Mouse (Mus musculus): ENCODE measurements around the gene Ier2.
A peak's percentile ranks its signal among the peaks of the same experiment; 100 is the strongest.

The Ier2 gene

GRCm38 (mm10) chr8:84662581-84663065 is at the start of gene Ier2:
TSS of gene Ier2 (minus strand) at chr8:84662852.
- DNase-seq = peak; percentile 96

- no peak for DNase-seq
These were observed 49.5 kb upstream of the Ier2 start for GRCm38 (mm10) chr8:84711933-84712758.

GRCm38 (mm10) chr8:84711312-84711711 is 48.7 kb upstream of the Ier2 start:
- DNase-seq = no peak

GRCm38 (mm10) chr8:84709931-84710330 is 47.3 kb upstream of the Ier2 start:
- no peak for DNase-seq

GRCm38 (mm10) chr8:84708774-84709475 is 46.3 kb upstream of the Ier2 start:
- DNase-seq = peak; percentile 89

GRCm38 (mm10) chr8:84708071-84708541 is 45.5 kb upstream of the Ier2 start:
- DNase-seq = no peak

- no peak for DNase-seq
These were observed 44.7 kb upstream of the Ier2 start for GRCm38 (mm10) chr8:84707267-84707883.

- DNase-seq = no peak
These were observed 44.1 kb upstream of the Ier2 start for GRCm38 (mm10) chr8:84706610-84707266.

- no peak for DNase-seq
These were observed 43.3 kb upstream of the Ier2 start for GRCm38 (mm10) chr8:84705960-84706359.

- no peak for DNase-seq
These were observed 42.5 kb upstream of the Ier2 start for GRCm38 (mm10) chr8:84704867-84705831.

GRCm38 (mm10) chr8:84704356-84704755 is 41.7 kb upstream of the Ier2 start:
- peak; percentile 77 for DNase-seq

- DNase-seq = no peak
These were observed 41.0 kb upstream of the Ier2 start for GRCm38 (mm10) chr8:84703466-84704249.

GRCm38 (mm10) chr8:84702963-84703465 is 40.4 kb upstream of the Ier2 start:
- DNase-seq = no peak

- no peak for DNase-seq
These were observed 39.9 kb upstream of the Ier2 start for GRCm38 (mm10) chr8:84702561-84702960.

GRCm38 (mm10) chr8:84700941-84701911 is 38.6 kb upstream of the Ier2 start, which contains the start of gene Lyl1:
TSS of gene Lyl1 (plus strand) at chr8:84701457.
- peak; percentile 64 for DNase-seq

GRCm38 (mm10) chr8:84700526-84700925 is 37.9 kb upstream of the Ier2 start:
- DNase-seq = no peak

GRCm38 (mm10) chr8:84699861-84700322 is 37.2 kb upstream of the Ier2 start:
- peak; percentile 68 for DNase-seq

- DNase-seq = peak; percentile 70
These were observed 36.3 kb upstream of the Ier2 start for GRCm38 (mm10) chr8:84698929-84699401.

- no peak for DNase-seq
These were observed 35.6 kb upstream of the Ier2 start for GRCm38 (mm10) chr8:84698288-84698687.

All from kidney, adult 18-20 months (tissue).